Mouse (Mus musculus) heart, embryonic 15.5 days (tissue): ENCODE measurements around the gene Spc24. TPM values are rescaled to one million over a fixed set of nuclear protein-coding genes. Genes with fewer than 3 reads are reported as not detected.

Source experiments
- microRNA-seq: library from miRNA; unstranded; fragments of <30 nt; microRNA quantifications from one replicate; pipeline ENCODE4, GENCODE M21; 2016
- polyA plus RNA-seq: library from polyadenylated mRNA; unstranded; fragments of >200 nt; fragmentation: Nextera tagmentation; extraction: Ambion mirVana; gene quantifications from 2 replicates; pipeline ENCODE4 v1.2.1, GENCODE M21; 2015

The Spc24 gene
- polyA plus RNA-seq, 1 experiment from 2014 or later: 69.6 TPM

Small RNA genes within 50 kb of the gene (microRNA-seq; reads per million reads assigned to microRNA genes)
- 15.3 reads per million, percentile 30 among the genes with 10 or more reads in this experiment for gene Mir7083

Other genes with a start within 250 kb of the Spc24 start
- gene AB124611, start 234.1 kb downstream of the Spc24 start, polyA plus RNA-seq: 2.3 and 4.1 TPM in 2 replicates
- gene Carm1, start 213.4 kb downstream of the Spc24 start, polyA plus RNA-seq: 26.2 and 41.0 TPM in 2 replicates
- gene Timm29, start 167.6 kb downstream of the Spc24 start, polyA plus RNA-seq: 26.1 and 29.8 TPM in 2 replicates
- gene Yipf2, start 167.5 kb downstream of the Spc24 start, polyA plus RNA-seq: 12.0 and 16.5 TPM in 2 replicates
- 39.6 and 57.4 TPM in 2 replicates for gene Smarca4, start 144.1 kb downstream of the Spc24 start, polyA plus RNA-seq
- gene Ldlr, start 36.8 kb downstream of the Spc24 start, polyA plus RNA-seq: 12.9 and 25.0 TPM in 2 replicates
- 20.0 and 26.3 TPM in 2 replicates for gene Kank2, start 38.4 kb upstream of the Spc24 start, polyA plus RNA-seq
- gene Angptl8, start 75.2 kb upstream of the Spc24 start, polyA plus RNA-seq: 1.2 and 2.1 TPM in 2 replicates
- gene Dock6, start 92.3 kb upstream of the Spc24 start, polyA plus RNA-seq: 38.3 and 54.7 TPM in 2 replicates
- gene Rab3d, start 157.9 kb upstream of the Spc24 start, polyA plus RNA-seq: 9.7 and 15.6 TPM in 2 replicates
- gene Ccdc159, start 167.2 kb upstream of the Spc24 start, polyA plus RNA-seq: 2.7 and 3.5 TPM in 2 replicates
- gene Tmem205, start 167.3 kb upstream of the Spc24 start, polyA plus RNA-seq: 36.9 and 44.9 TPM in 2 replicates
- 3.2 and 5.7 TPM in 2 replicates for gene Plppr2, start 176.7 kb upstream of the Spc24 start, polyA plus RNA-seq
- gene Swsap1, start 195.5 kb upstream of the Spc24 start, polyA plus RNA-seq: 4.4 and 5.2 TPM in 2 replicates
- gene Epor, start 203.2 kb upstream of the Spc24 start, polyA plus RNA-seq: 2.9 and 4.7 TPM in 2 replicates
- gene Rgl3, start 229.1 kb upstream of the Spc24 start, polyA plus RNA-seq: 1.8 and 3.0 TPM in 2 replicates
- gene Ccdc151, start 242.3 kb upstream of the Spc24 start, polyA plus RNA-seq: 0.35 and 0.77 TPM in 2 replicates
- gene Prkcsh, start 242.5 kb upstream of the Spc24 start, polyA plus RNA-seq: 60.3 and 83.6 TPM in 2 replicates